Mouse (Mus musculus) adrenal gland, adult 2 months (tissue): ENCODE data around the gene Raver2. TPM values are rescaled to one million over a fixed set of nuclear protein-coding genes. Genes with fewer than 3 reads are reported as not detected.
"Not testable (repeated sequence)": the region's sequence is repeated elsewhere in the genome, so short reads cannot be mapped to it uniquely, and the experiment has no call there.

ENCODE experiments used
- DNase-seq: peaks from one replicate; pipeline ENCODE4 v3.0.0; 2021
- long read RNA-seq: library from polyadenylated mRNA; stranded (forward); transcript quantifications from one replicate; pipeline ENCODE4 v2.0.0, GENCODE M21; 2021
- polyA plus RNA-seq: library from polyadenylated mRNA; depleted of rRNA; stranded (reverse); fragments of >200 nt; gene quantifications from 2 replicates; pipeline ENCODE4 v1.2.3, GENCODE M21; 2012; rRNA removed
- total RNA-seq, 2 experiments: library from RNA; stranded (reverse); gene quantifications; 2 replicates each; pipeline ENCODE4 v1.2.3; 2021

The Raver2 gene
- total RNA-seq (1 to 10 TPM; 4.2 to 4.8 TPM), polyA plus RNA-seq (1.4 and 2.0 TPM in 2 replicates)
- long read RNA-seq, full-length matches to known transcripts, result 4 of 6 reads
- long read RNA-seq, partial matches to known transcripts, result 0 of 6 reads
- long read RNA-seq, other reads (novel, unspliced or antisense), result 2 of 6 reads

DNA sequence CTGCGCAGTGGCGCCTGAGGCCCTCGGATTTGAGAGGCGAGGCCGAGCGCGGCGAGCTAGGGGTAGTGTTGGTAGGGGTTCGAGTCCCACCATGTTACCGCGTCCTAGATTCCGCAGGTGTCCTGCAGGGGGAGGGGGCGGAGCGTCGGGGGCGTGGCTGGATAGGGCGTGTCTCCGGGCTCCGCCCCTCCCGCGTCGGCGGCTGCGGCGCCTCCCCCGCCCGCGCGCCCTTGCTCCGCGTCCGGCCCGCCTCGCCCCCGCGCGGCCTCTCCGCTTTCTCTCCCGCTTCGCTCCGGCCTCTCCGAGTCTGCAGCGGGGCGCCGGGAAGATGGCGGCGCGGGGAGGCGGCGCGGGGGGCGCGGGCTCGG lies at the start of gene Raver2:
Gene Raver2, plus strand, starts transcription at position 198 of the 368 bp plus-strand sequence.
- peak; percentile 76 for DNase-seq

DNA sequence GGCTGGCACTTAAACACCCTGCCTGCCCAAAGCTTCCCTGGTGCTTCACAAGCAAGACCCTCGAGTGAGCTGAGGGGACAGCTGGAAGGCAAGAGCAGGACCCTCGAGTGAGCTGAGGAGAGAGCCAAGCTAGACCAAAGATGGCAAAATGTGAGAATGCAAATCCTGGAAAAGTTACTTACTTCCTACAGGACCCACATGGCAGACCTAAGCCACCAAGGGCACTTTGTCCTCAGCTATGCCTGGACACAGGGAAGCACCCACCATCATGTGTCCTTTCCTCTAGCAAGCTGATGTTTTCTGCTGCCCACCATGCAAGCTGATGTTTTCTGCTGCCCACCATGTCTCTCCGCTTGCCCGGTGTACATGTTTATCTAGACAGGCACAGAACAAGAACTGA lies 48.2 kb upstream of the Raver2 start, which contains the start of gene Gm10577:
Gene Gm10577, minus strand, starts transcription at position 101 of the 400 bp plus-strand sequence.
- DNase-seq, result no peak

DNA sequence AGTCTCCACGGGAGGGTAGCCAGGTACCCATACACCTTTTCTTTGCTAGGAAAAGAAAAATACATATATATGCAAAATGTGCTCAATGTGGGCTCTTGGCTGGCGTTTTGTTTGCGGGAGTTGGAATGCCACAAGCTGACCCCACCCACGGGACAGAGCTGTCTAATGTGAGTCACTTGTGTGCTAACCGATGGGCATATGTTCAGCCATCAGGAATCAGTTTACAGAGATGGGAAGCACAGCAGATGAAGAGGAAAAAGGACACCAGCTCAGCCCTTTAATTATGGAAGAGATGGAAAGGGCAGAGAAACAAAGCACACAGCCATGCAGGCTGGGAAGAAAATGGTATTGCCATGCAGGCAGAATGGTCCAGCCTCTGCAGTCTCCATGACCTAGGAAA lies 42.2 kb upstream of the Raver2 start:
- no peak for DNase-seq

DNA sequence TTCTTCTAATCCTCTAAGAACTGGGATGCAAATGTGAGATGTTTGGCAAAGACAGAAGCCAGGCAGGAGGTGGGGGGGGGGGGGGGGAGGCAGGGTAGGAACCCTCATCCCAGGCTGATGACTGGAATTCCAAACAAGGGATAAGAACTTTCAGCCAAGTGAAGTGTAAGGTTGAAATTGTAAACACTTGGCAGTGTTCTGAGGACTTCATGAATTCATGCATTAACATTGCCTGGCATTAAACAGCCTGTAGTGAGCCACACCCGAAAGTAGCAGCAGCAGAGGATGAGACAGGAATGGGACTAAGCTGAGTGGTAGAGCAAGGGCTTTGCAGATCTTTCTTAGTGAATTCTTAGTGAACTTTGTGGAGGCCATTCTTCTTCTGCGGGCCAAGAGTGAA lies 41.8 kb upstream of the Raver2 start:
- DNase-seq, result no peak

DNA sequence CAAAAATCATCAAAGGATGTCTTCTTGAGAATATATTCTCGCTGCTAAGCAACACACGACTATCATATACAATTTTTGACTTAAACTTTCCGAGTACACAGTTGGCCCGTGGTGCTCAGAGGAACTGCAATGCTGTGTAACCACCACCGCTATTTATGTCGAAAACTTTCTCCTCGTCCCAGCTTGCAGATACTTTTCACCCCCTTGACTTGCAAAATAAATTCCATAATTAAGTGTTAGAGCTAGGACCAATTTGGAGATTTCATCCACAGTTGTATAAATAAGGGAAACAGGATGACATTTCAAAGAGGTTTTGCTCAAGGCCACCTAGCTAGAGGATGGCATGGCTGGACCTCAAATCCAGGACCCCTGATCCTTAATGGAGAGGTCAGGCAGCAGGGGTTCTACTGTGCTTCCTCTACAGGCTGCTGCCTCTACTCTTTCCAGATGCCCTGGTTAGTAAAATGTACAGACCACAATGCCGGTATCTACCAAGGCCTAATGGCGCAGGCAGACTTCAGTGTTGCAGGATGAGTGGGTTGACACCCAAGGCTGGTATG lies 40.9 kb upstream of the Raver2 start:
- no peak for DNase-seq

DNA sequence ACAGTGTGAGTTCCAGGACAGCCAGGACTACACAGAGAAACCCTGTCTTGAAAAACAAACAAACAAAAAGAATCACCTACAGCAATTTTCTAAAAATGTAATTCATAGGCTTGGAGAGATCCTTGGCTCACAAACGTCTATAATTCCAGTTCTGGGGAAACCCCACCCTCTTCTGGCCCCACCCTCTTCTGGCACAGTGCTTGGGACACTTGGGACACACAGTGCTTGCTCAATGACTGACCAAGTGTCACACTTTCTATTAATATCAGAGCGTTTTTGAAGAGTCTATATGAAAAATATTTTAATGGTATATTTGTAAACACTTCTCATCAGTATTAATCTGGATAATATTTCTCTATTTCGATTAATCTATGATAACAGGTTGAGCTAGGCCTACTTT lies 35.7 kb upstream of the Raver2 start:
- no peak for DNase-seq

DNA sequence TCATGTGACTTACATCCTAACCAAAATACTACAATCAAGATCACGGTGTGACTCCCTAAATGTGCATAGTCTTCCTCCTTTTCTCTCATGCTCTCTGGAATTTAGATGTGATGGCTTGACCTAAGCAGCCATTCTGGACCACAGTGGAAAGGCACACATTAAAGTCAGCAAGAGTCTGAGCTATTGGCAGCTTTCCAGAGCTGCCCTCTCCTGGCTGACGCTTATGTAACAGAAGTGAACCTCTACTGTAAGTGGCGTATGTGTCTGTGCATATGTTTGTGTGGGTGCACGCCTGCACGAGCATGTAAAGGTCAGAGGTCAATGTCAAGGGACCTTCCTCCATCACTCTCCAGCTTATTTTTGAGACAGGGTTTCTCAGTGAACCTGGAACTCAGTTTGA lies 33.7 kb upstream of the Raver2 start:
- DNase-seq, result peak; percentile 2

DNA sequence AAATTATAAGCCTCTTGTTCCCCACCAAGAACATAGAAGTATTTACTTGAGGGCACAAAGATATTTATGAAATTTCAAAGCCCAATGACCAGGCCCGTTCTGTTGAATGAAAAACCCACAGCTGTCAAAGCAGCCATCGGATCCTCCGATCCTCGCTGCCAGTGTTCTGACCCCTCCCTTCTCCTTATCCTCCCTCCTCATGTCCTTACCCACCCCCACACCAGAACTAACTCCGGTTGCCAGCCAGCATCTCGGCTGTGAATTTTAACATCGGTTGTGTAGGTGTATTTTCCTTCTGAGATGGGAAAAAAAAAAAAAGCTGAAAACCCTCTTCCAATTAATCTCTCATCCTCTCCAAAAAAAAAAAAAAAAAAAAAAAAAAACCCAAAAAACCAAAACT lies 31.6 kb upstream of the Raver2 start:
- DNase-seq, result no peak

DNA sequence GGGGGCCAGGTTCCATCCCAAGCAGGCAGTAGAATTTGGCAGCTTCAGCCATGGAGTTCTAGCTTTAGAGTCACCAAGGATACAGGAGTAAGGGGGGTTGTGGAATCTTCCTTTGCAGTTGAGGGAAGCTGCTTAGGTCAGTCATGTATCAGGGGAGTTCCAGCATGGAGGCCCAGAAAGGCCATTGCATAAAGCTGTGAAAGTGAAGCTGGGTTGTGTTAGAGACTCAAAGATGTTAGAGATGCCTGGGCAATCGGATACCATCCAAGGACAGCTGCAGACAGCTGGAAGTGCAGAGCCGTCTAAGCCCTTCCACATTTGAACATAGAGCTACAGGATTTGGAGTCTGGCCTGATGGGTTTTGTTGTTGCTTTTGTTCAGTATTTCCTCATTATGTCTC lies 25.1 kb upstream of the Raver2 start:
- no peak for DNase-seq

DNA sequence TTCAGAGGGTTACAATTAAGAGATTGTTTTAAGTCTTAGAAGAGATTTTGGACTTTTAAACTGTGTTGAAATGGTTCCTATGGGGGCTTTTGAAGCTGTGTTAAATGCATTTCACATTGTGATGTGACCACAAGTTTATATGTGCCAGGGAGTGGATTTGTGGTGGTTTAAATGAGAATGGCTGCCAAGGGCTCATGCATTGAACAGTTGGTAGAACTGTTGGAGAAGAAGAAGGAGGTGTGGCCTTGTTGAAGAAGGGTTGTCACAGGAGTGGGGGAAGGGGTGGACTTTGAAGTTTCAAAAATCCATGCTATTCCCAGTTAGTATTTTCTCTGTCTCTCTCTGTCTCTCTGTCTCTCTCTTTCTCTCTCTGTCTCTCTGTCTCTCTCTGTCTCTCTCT lies 24.6 kb upstream of the Raver2 start:
- no peak for DNase-seq

DNA sequence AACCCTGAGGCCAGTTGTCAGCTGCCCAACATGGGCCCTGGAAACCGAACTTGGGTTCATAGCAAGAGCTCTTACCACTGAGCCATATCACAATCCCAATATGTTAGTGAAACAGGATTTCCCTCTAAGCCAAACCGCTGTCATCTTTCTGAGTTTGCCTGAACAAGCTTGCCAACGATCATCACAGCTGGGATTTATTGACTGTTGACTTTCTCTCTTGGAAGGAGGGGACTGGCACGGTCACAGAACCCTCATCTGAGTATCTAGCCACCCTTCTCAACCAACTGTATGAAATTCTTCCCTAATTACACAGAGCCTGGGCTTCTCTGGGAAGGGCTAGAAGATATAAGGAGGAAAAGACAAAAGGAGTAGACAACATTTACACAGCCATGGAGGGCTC lies 22.2 kb upstream of the Raver2 start:
- no peak for DNase-seq

DNA sequence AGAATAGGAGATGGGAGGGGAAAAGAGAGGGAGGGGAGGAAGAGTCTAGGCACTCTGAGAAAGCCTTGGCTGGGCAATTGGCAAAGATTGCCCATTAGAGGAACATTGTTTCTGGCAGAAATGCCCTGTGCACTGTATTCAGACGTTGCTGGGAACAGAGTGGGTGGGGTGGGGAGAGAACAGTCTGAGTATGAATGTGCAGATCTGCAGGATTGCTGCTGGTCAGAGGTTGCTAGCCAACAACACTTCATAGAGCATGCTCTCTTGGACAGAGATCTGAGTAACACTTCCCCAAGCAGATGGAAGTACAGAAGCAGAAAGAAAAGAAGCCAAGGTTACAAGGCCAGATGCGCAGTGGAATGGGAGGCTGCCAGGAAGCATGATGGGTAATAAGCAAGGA lies 6.6 kb upstream of the Raver2 start:
- DNase-seq, result peak; percentile 5

DNA sequence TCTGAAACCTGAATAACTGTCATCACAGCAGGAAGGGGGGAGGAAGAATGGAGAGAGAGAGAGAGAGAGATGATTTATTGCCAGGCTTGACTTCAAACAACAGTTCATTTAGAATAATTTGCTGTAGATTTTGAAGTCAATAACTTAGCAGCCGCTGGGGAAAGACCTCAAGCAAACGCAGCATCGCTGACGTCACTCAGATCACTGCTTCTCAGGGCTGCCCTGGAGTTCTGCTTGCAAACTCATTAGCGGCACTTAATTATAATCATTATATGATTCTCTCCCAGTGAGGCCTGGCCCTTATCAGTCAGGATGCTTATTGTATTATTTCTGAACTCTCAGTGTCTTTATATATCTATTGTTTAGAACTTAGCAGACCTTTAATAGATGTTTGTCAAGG lies 2.4 kb upstream of the Raver2 start:
- no peak for DNase-seq

DNA sequence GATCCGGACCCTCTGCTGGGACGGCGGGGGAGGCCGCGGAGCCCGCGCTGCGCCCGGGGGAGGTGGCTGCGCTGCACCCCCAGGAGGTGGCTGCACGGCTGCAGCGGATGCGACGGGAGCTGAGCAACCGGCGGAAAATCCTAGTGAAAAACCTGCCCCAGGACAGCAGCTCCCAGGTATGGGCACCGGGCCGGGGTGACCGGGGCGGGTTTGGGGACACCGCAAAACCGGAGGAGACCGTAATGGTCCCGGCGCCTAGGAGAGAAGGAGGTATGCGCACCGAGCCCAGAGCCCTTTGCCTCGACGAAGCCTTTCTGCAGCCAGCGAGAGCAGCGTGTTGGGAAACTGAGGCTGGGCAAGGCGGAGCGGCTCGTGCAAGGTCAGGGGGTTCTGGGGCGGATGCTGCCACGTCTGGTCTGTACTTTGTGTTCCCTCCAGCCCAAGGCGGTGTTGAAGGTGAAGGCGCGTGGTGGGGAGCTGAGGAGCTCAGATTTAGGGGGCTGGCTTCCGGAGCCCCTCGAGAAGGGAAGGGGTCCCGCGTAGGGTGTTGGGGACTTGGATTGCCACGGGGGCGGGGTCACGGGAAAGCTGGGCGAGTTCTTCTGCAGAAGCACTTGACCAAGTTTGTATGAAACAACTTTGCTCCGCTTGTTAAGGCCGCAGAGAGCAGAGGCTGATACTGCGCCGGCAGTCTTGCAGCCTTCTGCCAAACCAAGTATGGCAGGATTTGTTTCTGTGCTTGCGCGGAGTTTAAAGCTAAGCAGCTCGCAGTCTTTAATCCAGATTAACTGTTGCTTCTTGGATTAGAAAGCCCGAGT lies 580 bp downstream of the Raver2 start:
- DNase-seq, result peak; percentile 56

DNA sequence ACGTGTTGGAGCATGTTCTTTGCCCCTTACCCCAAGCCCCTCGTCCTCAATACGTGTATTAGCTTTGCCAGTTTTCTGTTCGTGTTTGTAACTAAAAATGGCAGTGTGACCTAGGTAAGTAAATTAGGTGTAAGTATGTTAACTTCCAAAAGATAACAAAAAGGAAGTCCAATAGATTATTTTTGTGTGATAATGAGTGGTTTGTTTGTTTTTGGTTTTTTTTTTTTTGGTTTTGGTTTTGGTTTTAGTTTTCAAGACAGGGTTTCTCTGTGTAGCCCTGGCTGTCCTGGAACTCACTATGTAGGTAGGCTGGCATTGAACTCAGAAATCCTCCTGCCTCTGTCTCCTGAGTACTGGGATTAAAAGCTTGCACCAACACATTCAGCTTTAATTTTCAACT lies 2.8 kb downstream of the Raver2 start:
- DNase-seq, result no peak

DNA sequence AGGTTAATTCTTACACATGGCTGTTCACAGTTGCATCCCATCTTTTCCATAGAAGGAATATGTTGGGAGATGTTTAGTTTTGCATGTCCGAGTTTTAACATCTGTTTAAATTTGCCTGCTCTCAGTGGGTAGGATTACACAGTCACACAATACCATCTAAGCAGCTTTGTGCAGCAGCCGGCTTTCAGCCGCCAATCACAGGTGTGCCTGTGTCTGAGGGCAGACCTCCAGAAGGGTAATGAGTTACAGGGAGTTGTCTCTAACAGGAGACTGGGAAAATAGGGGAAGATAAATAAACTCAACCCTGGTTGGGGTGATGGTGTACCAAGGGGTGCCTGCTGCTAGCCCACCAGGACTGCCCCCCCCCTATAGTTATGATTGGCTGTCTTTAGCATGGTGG lies 7.6 kb downstream of the Raver2 start:
- DNase-seq, result no peak

DNA sequence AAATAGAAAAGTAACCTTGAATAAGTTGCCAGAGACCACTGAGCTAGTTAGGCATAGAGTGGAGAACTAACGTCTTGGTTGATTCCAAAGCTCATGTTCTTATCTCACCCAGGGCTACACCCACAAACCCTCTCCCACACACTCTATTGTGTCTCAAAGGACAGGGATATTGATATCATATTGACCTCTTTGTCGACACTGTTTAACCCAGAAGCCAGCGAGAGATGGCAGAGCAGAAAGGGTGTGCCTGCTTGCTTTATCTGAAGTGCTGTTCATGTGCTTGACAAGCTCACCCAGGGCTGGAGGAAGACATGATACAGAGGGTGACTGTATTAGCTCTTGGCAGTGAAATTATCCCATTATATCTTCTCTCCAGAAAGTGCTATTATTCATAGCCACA lies 11.2 kb downstream of the Raver2 start:
- no peak for DNase-seq

DNA sequence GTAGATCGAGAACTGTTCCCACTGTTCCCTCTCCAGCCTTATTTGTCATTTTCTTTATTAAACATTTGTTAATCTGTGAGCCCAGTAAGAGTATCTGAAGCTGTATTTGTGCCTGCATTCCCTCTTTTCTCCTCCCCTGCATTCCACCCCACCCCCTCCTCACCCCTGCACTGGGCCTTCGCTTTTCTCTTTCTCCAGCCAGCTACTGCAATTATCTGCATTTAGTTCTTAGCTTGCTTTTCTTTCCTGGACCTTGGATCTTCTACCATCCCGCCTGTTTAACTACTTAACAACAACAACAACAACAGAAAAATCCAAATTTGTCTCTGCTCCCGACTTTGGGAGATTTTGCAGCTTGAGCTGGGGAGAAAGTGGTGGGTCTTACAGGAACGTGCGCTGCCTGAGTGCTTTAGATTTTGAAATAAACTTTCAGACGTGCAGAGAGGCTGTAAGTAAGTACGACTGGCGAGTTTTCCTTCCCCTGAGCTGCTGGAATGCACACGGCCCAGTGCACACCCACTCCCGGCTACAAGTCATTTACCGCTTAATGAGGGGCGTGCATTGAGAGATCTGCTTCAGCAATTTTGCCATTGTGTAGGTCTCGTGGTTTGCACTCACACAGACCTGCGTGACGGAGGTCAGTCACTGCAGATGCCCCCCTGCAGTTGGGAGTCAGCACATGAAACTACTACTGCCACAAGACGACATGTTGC lies 13.5 kb downstream of the Raver2 start:
- no peak for DNase-seq

DNA sequence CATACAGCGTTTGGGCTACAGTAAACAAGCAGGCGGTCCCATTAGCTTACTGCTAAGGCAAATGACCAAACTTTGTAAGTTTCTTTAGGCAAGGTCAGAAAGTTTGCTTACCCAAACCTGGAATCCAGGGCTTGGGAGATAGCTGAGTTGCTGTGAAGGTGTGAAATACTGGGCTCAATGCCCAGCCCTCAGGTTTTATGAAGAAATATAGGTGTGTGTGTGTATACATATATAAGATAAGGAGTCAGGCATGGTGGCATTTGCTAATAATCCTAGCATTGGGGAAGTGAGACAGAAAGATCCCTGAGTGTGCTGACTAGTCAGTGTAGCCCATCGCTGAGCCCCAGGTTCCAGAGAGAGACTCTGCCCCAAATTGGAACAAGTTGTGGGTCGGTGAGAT lies 16.1 kb downstream of the Raver2 start:
- no peak for DNase-seq

DNA sequence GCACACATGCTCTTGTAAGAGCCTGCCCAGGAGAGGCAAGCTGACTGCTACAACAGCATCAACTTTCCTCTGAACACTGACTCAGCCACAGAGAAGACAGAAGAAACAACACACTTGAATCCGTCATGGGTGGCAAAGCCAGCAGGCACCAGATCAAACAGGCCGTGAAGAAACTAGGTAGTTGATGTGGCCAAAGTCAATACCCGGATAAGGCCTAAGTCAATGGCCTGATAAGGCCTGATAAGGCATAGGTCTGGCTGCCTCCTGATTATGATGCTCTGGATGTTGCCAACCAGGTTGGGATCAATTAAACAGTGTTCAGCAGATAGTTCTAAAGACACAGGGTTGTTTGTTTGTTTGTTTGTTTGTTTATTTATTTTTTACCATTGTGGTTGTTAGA lies 17.3 kb downstream of the Raver2 start:
- DNase-seq, result no peak

DNA sequence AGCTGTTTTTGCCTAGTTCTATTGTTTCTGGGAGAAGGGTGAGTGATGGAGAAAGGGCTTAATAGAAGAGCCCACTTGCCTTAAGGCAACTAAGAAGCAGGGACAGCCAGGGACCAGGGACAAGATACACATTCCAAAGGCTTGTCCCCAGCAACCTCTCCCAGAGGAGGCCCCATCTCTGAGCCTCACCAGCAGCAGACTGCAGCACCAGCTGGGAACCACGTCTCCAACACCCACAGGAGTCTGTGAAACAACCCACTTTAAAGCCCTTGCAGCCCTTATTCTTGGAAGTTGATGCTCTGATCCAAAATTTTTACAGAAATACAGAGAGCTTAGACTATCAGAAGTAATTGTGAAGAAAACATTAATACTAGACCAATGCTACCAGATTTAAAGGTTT lies 18.9 kb downstream of the Raver2 start:
- DNase-seq, result no peak

DNA sequence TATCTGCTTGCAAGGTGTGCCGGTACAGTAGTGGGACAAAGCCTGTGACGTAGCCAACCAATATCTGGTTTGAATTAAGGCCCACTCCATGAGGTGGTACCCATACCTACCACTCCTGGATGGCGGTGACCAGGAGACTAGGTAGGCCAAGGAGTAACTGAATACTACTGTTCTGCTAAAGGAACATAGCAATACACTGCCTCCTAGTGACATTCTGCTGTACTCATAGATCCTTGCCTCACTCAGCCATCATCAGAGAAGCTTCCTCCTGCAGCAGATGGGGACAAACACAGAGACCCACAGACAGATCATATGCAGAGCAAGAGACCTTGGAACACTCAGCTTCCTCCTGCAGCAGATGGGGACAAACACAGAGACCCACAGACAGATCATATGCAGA lies 21.8 kb downstream of the Raver2 start:
- DNase-seq, result not testable (repeated sequence)

DNA sequence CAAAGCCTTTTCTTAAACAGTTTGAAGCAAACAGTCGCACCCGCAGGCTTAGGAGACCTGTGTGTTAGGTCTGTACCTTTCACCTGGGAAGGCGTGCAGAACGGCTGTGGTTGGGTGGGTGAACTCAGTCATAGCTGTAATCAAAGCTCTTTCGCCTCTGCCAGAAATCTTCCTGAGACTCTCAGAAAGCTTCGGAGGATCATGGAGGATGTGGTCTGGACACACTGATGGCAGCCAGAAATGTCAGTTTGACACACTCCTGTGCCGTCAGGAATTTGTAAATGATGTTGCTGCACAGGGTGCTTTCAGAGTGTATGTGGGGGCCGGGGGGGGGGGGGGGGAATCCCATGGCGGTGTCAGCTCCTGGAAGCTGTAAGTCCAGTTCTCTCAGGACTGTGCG lies 24.5 kb downstream of the Raver2 start:
- no peak for DNase-seq
